Mouse (Mus musculus): ENCODE measurements at regions not wholly inside any gene's neighbourhood (a gene's known extent, or its start where the extent isn't known, plus 50 kb on each side); places are given as distances from the start of the nearest gene placed in this dataset.

- TF ChIP-seq CTCF (IDR thresholded peaks at IDR 0.05): no peak
- Histone ChIP-seq H3K4me3 (no peak overlapping the region), H3K27ac (no peak overlapping the region)
- intact Hi-C loops (cut with DNase I): no loop called here
- DNase-seq (ENCODE audit: extremely low spot score in 1 of 2, low spot score in 2 of 2): no peak
Measured at GRCm38 (mm10) chr17:88190735-88191134, 125.6 kb upstream of the Fbxo11 start.

- no peak for TF ChIP-seq CTCF (IDR thresholded peaks at IDR 0.05)
- Histone ChIP-seq H3K4me3 (no peak overlapping the region), H3K27ac (no peak overlapping the region)
- intact Hi-C loops (cut with DNase I): no loop called here
- no peak for DNase-seq (ENCODE audit: extremely low spot score in 1 of 2, low spot score in 2 of 2)
Measured at GRCm38 (mm10) chr17:88191444-88191843, 126.4 kb upstream of the Fbxo11 start.

GRCm38 (mm10) chr17:88191930-88192807, 127.1 kb upstream of the Fbxo11 start:
- no peak overlapping the region for H3K27ac ChIP-seq
- intact Hi-C loops (cut with DNase I): no loop called here
- no peak for TF ChIP-seq CTCF (IDR thresholded peaks at IDR 0.05)
- DNase-seq (ENCODE audit: extremely low spot score in 1 of 2, low spot score in 2 of 2): no peak
- H3K4me3 ChIP-seq: no peak overlapping the region

GRCm38 (mm10) chr17:88194693-88195092, 129.6 kb upstream of the Fbxo11 start:
- Histone ChIP-seq H3K27ac (no peak overlapping the region), H3K4me3 (no peak overlapping the region)
- intact Hi-C loops (cut with DNase I): no loop called here
- no peak for DNase-seq (ENCODE audit: extremely low spot score in 1 of 2, low spot score in 2 of 2)
- TF ChIP-seq CTCF (IDR thresholded peaks at IDR 0.05): no peak

DNA sequence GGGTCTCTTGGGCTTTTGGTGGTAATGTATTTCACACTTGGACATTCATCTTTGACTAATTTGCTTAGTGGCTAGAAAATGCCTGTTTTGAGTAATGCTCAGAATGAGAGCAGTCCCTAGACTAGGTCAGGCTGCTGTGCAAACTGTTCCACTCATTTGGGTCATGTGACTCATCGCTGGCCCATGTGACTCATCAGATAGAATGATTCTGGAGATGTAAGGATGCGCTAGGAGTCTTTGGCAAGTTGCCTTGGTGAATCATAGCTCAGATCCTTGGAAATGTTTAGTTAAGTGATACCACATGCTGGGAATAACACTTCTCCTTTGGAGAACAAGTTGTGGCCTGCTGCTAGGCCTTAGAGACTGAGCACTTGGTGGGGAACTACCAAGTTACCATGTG, 130.2 kb upstream of the Fbxo11 start:
- no peak overlapping the region for H3K4me3 ChIP-seq
- TF ChIP-seq CTCF (IDR thresholded peaks at IDR 0.05): no peak
- no peak overlapping the region for H3K27ac ChIP-seq
- DNase-seq (ENCODE audit: extremely low spot score in 1 of 2, low spot score in 2 of 2): peak; percentile 41 to 59
- intact Hi-C loops (cut with DNase I): no loop called here

DNA sequence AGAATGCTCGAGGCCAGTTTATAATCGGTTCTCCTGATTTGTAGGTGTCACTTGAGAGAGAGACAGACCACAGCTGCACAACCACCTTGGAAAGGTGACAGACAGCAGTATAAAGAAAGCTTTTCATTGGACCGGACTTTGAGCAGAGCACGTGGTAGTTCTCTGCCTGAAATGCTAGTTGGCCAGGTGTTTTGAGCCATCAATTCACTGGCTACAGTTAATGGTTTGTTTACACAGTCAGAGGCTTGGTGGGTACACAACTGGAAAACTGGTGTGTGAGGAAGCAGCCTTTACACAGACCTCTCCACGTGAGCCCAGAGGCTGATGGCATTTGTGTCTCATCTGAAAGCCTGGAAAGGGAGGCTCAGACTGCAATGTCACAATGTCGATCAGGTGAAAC, 130.8 kb upstream of the Fbxo11 start:
- intact Hi-C loops (cut with DNase I): no loop called here
- DNase-seq (ENCODE audit: extremely low spot score in 1 of 2, low spot score in 2 of 2): no peak
- H3K27ac ChIP-seq: no peak overlapping the region
- TF ChIP-seq CTCF (IDR thresholded peaks at IDR 0.05): no peak
- no peak overlapping the region for H3K4me3 ChIP-seq

GRCm38 (mm10) chr17:88196322-88196721, 131.2 kb upstream of the Fbxo11 start:
- intact Hi-C loops (cut with DNase I): no loop called here
- no peak overlapping the region for H3K4me3 ChIP-seq
- no peak overlapping the region for H3K27ac ChIP-seq
- DNase-seq (ENCODE audit: extremely low spot score in 1 of 2, low spot score in 2 of 2): no peak
- TF ChIP-seq CTCF (IDR thresholded peaks at IDR 0.05): no peak

- H3K27ac ChIP-seq: no peak overlapping the region
- intact Hi-C loops (cut with DNase I): no loop called here
- no peak overlapping the region for H3K4me3 ChIP-seq
- TF ChIP-seq CTCF (IDR thresholded peaks at IDR 0.05): no peak
- no peak for DNase-seq (ENCODE audit: extremely low spot score in 1 of 2, low spot score in 2 of 2)
Measured at GRCm38 (mm10) chr17:88197381-88197780, 132.3 kb upstream of the Fbxo11 start.

DNA sequence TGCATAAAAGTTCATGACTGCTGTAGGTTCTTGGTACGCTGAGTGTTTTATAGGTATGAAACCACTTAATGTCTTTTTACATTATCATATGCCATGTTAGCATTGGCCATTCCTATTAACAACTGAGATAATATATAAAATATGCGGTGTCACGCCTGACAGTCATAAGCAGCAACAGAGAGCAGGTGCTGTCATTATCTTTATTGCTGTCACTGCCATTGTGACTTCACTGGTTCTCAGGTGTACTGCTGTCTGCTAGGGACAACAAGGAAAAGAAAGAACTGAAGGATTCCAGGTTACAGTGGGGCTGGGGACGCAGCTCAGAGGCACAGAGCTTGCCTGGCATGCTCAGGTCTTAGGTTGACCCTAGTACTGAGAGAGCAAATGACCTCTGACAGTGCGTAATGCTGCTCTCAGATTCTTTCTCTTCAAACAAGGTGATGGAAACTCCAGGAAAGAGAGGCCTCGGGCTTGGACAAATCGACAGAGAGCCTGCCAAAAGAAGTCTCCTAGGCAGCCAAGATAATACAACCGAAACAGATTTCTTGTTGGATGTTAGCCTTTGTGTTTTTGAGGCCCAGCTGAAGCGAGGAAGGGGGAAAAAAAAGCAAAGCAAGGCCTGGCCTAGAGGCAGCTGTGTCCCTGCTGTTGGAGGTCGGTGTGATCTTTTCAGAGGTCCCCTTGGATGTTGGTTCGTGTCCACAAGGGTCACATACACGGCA, 136.3 kb upstream of the Fbxo11 start:
- no peak overlapping the region for H3K27ac ChIP-seq
- intact Hi-C loops (cut with DNase I): no loop called here
- DNase-seq (ENCODE audit: extremely low spot score in 1 of 2, low spot score in 2 of 2): no peak
- TF ChIP-seq CTCF (IDR thresholded peaks at IDR 0.05): no peak
- H3K4me3 ChIP-seq: no peak overlapping the region

DNA sequence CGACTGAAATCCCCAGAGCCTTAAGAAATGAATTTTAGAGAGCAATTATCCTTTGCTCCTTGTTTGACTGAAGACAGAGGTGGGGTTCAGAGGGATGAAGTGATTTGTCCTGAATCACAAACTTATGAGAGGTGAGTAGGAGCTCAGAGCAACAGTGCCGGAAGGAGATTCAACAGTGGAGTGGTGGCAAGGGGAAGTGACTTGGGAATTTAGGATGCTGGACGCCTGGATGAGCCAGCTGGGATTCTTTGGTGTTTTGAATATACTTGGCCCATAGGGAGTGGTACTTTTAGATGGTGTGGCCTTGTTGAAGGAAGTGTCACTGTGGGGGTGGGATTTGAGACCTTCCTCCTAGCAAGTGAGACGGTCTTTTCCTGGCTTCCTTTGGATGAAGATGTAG, 137.1 kb upstream of the Fbxo11 start:
- H3K4me3 ChIP-seq: no peak overlapping the region
- intact Hi-C loops (cut with DNase I): no loop called here
- no peak for TF ChIP-seq CTCF (IDR thresholded peaks at IDR 0.05)
- no peak overlapping the region for H3K27ac ChIP-seq
- DNase-seq (ENCODE audit: extremely low spot score in 1 of 2, low spot score in 2 of 2): no peak

GRCm38 (mm10) chr17:88209565-88209964, 144.5 kb upstream of the Fbxo11 start:
- intact Hi-C loops (cut with DNase I): no loop called here
- no peak overlapping the region for H3K4me3 ChIP-seq
- H3K27ac ChIP-seq: no peak overlapping the region
- no peak for DNase-seq (ENCODE audit: extremely low spot score in 1 of 2, low spot score in 2 of 2)
- TF ChIP-seq CTCF (IDR thresholded peaks at IDR 0.05): no peak

DNA sequence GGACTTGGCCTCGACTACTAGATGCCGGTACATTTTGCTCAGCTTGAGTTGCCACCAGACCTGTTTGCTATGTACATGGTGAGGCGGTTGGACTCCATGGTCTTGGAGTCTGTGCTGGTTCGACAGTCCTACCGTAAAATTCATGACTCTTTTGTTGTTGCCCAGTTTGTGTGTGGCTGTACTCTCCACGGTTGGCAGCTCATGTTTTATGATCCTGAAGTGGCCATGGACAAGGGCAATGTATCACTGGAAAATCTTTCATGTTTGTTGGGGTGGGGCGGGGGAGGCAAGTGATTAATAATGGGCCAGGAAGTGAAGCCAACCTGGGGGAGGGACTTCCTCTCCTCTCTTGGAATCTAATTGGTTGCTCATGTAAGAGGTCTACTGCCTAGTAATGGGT, 147.0 kb upstream of the Fbxo11 start:
- H3K4me3 ChIP-seq: no peak overlapping the region
- intact Hi-C loops (cut with DNase I): no loop called here
- no peak for TF ChIP-seq CTCF (IDR thresholded peaks at IDR 0.05)
- DNase-seq (ENCODE audit: extremely low spot score in 1 of 2, low spot score in 2 of 2): no peak
- no peak overlapping the region for H3K27ac ChIP-seq
